Mouse (Mus musculus): ENCODE data around the gene Siae.

Siae gene

DNA sequence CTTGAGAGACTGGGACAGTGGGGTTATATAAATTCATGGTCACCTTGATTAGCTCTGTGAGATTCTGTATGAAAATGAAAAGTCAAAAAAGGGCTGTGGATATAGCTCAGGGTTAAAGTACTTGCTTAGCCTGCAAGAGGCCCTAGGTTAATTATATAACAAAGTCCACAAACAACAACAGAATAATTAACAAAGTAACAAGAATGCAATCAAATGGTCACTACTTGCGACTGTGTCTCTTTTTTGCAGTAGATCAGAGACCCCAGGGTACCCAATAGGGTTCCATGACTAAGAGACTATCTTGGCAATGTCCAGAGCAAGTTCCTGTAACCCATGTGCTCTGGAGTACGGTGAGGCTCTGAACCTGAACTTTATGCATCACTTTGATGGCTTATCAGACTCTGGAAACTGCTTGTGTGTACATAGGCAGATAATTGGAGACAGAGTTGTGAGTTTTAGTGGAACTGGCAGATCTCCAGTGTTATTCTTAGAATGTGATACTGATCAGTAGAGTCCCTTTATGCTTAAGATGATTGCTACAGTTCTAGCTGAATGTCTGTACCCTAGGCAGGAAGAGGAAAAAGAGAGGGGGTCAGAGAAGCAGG, 13.8 kb downstream of the Siae start:
- no peak for DNase-seq (ENCODE audit: low spot score)

DNA sequence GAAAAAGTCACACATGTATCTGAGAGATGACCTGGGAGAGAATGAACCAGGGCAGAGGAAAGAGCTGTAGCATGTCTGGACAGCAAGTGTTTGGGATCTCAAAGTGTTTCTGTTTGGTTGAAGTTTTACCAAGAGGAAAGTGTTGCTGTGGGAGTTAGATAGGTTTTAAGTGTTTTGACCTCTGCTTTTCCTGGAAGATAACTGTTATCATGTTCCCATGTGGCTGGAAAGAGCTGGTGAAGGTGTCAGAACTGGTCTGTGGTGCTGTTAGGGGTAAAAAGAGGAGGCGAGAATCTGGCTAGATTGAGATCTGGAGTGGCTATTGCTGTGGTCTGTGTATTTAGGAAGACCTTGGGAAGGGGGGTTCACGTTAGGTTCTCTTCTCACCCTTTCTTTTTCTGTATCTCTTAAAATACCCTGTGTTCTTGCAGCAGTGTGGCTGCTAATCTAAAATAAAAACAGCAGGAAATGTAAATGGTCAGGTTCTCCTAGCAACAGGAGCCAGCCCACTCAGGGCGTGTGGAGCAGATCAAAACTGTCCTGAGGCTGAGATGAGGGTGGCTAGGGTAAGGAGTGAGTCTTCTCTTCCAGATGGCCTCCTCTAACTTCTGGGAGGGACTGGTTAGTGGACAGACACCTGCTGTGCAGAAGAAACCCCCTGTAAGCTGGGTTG, 16.8 kb downstream of the Siae start:
- DNase-seq (ENCODE audit: low spot score) = no peak

GRCm38 (mm10) chr9:37576436-37576930, 21.0 kb downstream of the Siae start:
- DNase-seq (ENCODE audit: low spot score) = no peak

DNA sequence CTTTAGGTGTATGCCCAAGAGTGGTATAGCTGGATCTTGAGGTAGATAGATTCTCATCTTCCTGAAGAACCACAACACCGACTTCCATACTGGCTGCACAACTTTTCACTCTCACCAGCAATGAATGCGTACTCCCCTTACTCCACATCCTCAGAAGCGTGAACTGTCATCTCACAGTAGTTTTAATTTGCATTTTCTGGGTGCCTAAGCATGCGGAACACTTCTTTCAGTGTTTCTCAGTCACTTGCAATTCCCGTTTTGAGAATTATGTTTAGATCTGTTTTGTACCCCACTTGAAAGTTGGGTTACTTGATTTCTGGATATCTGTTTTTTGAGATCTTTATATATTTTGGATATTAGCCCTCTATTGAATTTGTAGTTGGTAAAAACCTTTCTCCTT, 28.1 kb downstream of the Siae start:
- DNase-seq (ENCODE audit: low spot score) = no peak

DNA sequence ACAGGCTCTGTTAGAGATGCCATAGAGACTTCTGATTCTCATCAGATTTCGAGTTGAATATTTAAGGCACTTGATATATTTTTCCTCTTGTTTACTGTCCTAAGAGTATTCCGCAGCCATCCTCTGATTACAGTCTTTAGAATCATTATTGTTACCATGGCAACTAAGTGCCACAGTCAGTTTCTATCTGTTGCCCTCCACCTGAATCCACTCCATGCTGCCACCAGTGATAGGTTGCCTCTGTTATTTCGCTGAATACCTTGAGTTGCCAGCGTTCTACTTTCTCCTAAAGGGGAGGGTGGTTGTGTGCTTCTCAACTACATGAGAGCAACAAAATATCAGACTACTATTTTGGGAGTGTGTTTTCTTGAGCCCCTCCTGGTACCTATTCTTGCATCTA, 31.2 kb downstream of the Siae start:
- no peak for DNase-seq (ENCODE audit: low spot score)

DNA sequence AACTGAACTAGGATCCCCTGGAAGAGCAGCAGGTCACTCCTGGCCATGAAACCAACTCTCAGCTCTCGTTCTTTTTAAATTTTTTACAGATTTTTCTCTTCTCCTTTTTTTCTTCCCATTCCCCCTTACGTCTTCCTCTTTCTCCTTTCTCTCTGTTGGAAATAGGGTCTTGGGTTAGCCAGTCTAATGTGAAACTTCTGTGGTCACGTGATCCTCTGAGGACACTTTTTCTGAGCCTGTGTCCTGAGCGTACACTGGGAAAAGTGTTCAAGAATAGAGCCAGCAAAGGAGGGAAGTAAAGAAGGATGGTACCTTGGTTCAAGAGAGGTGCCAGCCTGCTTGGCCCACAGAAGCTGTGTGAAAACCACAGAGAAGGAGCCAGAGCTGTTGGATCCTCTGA, 34.9 kb downstream of the Siae start:
- no peak for DNase-seq (ENCODE audit: low spot score)

DNA sequence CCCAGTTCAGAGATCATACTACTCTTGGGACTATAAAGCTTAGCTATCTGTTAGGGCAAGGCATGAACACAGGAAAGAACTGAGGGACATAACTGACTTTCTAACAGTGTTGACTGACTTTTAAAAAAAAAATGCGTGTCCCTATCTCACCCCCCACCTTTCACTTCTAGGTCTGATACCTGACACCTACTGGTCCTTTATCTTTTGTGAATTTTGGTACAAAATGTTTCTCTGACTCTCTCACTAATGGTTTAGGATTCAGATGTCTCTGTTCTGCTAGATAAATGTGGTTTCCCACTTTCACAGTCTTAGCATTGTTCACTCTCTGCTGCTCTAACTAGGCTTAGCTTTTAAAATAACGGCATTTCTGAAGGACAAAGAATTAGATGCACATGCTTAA, 36.5 kb downstream of the Siae start:
- no peak for DNase-seq (ENCODE audit: low spot score)

DNA sequence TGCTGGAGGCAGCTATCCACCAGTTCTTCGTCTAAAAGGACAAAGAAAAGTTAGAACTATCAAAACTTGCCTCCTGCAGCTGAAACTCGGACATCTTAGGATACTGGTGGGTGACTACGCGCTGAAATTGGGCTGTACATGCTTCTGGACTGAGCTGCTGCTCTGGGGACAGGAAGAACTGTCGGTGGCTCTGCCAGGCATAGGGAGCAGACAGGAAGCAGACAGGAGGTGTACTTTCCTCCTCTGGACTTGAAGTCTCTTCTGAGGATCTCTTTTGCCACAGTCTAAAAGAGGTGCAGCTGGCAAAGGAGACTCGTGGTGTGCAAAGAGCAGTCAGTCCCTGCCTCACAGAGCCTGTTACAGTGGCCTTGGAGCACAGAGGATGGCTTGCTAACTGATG, 37.1 kb downstream of the Siae start:
- no peak for DNase-seq (ENCODE audit: low spot score)

DNA sequence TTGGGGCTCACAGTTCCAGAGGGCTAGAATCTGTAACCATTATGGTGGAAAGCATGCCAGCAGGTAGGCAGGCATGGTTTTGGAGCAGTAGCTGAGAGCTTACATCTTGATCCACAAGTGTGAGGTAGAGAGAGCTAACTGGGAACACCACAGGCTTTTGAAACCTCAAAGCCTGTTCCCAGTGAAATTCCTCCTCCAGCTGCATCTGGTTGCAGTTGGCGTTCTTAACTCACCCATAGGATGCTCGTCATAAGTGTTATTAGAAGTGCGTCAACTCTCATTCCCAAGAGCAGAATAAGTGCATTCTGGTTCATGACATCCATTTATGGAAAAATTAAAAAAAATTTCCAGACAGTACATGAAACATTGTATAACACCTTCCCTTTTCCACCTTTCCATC, 38.2 kb downstream of the Siae start:
- no peak for DNase-seq (ENCODE audit: low spot score)

- no peak for DNase-seq (ENCODE audit: low spot score)
Measured at GRCm38 (mm10) chr9:37595570-37595969, 40.1 kb downstream of the Siae start.

DNA sequence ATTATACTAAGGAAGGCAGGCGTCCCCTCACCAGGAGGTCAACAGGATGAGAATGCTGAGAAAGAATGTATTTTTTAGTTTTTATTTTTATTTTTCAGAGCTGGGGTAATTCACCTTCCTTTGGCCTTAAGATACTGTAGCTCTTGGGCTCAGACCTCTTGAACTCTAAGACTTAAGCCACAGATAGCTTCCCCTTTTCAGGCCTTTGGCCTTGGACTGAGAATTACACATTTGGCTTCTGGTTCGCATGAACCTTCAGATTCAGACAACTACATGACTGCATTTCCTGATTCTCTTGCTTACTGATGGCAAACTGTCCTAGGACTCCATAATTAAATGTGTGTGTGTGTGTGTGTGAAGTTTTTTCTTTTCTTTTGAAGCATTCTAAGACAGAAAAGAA, 43.1 kb downstream of the Siae start:
- DNase-seq (ENCODE audit: low spot score) = no peak

DNA sequence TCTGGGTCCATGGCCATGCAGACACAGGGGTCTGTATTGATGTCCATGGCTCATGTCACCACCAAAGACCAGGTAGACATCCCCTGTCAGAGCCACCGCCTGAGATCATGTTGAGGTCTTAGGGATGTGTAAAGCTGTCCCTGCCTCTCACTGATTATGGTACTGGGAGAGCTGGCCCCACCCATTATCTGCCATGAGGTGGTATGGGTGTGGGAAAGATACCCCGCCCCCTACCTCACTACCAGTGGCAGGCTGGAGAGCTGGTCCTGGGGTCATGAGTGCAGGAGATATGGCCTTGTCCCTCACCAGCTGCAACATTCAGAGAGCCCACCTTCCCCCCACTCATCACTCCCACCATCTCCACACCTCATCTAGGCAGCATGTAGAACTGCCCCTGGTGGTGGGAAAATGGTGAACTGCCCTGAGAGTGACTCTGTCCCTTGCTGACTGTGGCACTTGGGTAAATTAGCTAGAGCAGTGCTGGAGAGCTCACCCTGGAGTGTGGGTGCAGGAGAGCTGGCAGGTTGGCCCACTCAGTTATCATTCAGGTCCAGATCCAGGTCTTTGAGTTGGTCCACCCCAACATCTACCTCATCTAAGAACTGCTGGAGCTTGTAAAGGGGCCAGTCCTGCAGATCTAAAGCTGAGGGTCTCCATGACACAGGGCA, 45.2 kb downstream of the Siae start:
- no peak for DNase-seq (ENCODE audit: low spot score)

GRCm38 (mm10) chr9:37605089-37605488, 49.6 kb downstream of the Siae start:
- no peak for DNase-seq (ENCODE audit: low spot score)

GRCm38 (mm10) chr9:37609558-37609957, 54.1 kb downstream of the Siae start:
- DNase-seq (ENCODE audit: low spot score) = no peak

- peak; percentile 85 for DNase-seq (ENCODE audit: low spot score)
Measured at GRCm38 (mm10) chr9:37613182-37613910, 57.8 kb downstream of the Siae start, which contains the start of gene Spa17. TSS of gene Spa17 (minus strand) at chr9:37613722.

DNA sequence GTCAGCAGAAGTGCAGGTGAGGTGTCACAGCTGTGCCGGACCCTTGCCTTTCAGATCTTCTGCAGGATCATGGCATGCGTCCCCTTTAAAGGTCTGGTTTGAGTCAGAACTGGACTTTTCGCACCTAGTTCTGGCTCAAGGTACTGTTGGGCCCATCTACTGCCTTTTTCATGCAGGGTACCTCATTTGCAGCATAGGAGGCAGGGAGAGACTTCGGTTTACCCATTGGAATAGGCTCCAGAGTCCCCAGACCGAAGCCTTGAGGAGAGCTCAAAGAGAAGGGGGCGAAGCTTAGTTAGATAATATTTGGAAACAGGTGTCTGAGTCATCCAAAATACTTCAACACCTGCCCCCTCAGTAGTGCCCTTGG, 58.4 kb downstream of the Siae start:
- no peak for DNase-seq (ENCODE audit: low spot score)

- no peak for DNase-seq (ENCODE audit: low spot score)
Measured at GRCm38 (mm10) chr9:37614316-37614715, 58.8 kb downstream of the Siae start.

- no peak for DNase-seq (ENCODE audit: low spot score)
Measured at GRCm38 (mm10) chr9:37615220-37615619, 59.7 kb downstream of the Siae start.

GRCm38 (mm10) chr9:37616770-37617169, 61.3 kb downstream of the Siae start:
- DNase-seq (ENCODE audit: low spot score) = peak; percentile 63

DNA sequence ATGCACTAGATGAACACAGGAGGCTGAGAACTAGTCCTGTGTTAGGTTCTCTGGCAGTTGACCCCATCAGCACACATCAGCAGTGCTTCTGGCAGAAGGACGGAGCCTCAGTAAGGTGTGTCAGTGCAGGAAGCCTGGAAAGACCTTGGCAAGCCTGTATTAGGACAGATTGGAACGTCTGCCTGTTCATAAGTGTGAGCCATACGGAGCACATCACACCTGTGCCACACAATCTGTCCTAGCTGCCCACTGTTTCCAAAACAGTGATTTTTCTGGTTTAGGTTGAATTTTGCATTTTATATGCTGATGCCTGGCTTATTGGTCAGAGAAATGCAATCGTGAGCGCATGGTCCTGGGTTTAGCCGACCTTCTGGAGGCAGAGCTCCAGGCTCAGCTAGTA, 65.8 kb downstream of the Siae start:
- no peak for DNase-seq (ENCODE audit: low spot score)

DNA sequence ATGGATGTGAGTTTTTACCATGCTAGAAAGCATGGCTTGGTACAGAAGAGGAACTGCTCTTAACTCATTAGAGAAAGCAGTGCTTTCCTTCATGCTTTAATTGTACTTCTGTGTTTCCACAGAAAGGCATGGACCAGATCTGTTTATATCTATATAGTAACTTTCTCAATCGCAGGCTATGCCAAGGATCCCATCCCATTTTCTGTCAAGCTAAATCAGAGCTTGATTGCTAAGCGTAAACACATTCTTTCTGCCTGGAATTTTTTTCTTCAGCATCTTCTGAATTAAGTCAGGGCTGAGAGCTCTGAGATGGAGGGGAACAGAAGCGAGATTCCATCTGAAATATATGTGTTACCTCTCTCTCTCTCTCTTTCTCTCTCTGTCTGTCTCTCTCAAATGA, 68.5 kb downstream of the Siae start:
- DNase-seq (ENCODE audit: low spot score) = no peak

DNA sequence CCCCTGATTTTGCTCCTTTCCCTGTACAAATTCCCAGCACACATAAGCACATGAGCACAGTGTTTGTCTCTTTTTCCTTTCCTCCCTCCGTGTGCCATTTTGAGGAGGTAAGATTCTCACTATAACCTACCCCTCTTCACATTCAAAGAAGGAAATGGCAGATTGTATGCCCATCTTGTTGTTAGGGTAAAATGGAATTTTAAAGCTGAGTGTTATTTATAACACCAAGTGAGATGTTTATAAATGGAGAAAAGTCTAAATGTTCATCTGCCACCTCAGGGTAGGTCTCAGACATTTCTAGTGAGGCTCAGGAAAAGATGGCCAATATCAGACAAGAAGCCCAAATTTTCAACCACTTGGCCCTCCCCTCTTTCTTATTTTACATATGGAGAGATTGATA, 69.0 kb downstream of the Siae start:
- DNase-seq (ENCODE audit: low spot score) = no peak

- DNase-seq (ENCODE audit: low spot score) = no peak
Measured at GRCm38 (mm10) chr9:37625129-37625528, 69.6 kb downstream of the Siae start.

Data from c-Kit-positive CD71-positive TER-119-positive erythroid progenitor cells, embryonic 14.5 days (primary cell).